Mouse (Mus musculus) right cerebral cortex, postnatal 25 days (tissue): ENCODE data around the gene Unc79.

ENCODE experiments used
- DNase-seq: peaks from one replicate; pipeline ENCODE4 v3.0.0; 2022

Unc79 gene

DNA sequence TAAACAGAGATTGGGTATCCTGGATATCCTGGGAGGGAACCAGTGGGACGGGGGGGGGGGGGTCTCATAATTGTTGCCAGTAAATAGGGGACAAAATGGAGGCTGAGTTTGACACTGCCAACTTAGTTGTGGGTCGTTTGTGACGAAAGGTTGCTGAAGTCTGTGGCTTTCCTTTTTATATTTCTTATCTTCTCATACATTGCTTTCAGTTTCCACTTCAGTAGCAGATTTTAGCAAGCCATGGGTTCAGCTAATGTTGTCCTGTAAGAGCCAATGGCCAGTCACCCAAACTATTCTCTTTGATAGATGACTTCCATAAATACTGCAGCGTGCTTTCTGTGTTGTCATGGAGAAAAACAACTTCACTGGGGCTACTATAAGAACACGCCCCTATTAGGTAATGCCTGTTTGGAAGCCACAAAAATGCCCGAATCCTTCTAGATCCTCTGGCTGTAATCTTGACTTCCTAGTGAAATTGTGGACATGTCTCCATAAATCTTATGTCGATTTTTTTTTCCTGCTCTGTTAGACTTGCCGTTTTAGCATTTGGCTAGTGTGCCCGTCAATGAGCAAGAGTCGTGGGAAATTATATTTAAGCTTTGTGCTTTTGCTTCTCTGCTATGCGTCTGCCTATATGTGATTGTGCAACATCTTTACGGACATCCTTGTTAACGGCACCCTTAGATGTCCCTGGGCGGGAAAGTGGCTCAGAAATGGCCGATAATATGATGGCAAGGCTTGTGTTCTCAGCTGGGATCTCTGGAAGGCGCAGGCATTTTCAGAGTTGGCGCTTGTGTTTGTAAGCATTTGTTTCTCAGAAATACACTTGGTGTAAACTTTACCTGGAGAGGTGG is 181.0 kb downstream of the Unc79 start:
- no peak for DNase-seq

DNA sequence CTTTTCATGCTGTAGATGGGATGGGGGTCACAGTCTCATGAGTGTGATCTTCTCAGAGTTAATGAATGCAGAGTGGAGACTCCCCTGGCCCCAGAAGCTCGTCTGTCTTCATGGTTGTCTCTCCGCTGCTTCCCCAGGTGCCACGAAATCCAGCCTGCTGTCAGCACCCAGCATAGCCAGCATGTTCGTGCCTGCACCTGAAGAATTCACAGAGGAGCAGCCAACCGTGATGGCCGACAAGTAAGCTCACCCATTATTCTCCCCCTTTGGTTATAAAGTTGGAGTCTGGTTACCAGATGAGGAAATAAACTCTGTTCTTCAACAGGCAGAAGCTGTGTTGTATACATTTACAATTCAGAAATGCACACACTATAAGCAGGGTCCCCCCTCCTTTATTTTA is 182.8 kb downstream of the Unc79 start:
- DNase-seq: no peak

DNA sequence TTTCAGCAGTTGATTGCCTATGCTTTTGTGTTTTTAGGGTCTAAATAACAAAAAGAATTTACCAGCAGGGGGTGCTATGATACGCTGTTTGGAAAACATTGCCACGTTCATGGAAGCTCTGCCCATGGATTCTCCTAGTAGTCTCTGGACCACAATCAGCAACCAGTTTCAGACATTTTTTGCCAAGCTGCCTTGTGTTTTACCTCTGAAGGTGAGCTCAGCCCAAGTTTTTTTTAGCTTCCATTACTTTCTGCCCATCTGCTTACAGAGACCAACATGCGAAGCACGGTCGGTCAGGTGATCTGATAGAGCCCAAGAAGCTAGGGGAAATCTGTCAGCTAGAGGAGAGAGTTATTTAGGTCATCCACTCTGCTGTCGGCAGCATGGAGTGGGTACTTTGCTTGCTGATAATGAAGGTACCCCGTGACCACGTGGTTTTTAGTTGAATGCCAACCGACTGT is 193.9 kb downstream of the Unc79 start:
- no peak for DNase-seq

DNA sequence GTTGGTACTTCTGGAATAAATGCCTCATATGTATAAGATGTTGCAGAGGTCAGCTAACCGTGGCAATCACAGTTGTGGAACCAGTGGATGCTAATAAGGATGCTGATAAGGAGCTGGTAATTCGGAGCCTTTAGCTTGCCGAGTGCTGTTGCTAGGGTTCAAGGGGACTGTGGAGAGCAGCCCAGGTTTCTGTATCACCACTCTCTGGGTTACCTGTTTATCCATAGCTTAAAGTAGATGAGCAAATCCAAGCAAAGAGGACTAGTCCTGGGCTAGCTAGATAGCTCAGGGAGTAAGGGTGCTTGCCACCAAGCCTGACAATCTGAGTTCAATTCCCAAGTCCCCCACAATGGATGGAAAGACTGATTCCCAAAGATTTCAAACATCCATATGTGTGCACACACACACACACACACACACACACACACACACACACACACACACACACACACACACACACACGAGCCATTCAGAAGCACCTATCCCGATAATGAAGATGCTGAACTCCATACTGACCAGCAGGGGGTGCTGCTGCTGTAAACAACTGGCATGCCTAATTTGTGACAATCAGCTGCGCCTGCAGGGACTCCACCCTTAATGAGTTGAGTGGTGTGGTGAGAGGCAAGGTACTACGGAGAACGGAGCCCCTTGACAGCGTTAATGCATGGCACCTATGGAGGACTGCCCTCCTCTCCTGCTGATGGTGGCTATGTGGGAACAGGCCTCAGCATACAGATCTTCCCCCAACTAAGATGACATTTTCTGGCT is 195.3 kb downstream of the Unc79 start:
- DNase-seq: no peak

DNA sequence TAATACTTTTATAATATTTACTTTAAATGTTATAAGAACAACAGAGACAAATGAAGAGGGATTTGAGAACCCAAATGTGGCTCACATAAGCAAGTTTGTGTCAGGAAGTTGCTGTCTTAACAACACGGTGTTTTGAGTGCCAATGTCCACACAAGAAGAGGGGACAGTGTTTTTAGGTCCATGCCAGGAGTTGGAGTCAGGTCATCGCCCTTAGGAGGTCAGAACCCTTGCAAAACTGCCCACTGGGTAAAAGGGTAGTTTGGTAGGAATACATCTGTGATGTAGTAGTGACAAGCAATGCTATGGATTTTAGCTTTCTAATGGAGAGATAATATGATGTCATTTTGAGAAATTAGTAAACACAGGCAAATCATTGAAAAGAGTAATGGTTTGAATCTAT is 201.6 kb downstream of the Unc79 start:
- no peak for DNase-seq

DNA sequence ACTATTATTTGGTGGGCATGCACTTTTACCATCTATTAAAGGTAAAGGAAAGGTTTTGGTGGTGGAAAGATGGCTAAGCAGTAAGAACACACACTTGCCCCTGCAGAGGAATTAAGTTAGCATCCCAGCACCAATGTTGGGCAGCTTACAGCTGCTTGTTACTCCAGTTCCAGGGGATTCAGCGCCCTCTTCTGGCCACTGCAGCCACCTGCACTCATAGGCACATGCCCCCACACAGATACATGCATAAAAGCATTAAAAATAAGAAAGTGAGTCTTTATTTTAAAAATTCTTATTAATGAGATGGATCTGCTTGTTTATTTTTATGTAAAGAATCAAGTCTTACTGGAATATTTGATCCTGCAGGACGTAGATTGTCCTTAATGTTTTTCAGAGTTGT is 206.3 kb downstream of the Unc79 start:
- no peak for DNase-seq

DNA sequence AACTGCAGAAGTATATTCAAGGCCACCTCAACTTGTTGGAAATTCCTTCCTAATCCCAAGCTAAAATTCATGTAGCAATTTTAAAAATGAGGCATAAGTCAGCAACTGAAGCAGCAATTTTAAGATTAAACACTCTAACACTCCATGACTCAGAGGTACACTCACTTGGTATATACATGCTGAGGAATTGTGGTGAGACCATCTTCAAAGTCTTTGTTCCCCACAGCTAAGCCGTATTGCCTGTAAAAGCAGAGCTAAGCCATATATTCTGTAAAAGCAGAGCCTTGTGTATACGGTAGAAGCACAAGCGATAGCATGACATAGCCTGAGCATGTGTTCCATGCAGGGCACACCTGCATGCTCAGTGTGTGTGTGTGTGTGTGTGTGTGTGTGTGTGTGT is 206.7 kb downstream of the Unc79 start:
- DNase-seq: no peak

DNA sequence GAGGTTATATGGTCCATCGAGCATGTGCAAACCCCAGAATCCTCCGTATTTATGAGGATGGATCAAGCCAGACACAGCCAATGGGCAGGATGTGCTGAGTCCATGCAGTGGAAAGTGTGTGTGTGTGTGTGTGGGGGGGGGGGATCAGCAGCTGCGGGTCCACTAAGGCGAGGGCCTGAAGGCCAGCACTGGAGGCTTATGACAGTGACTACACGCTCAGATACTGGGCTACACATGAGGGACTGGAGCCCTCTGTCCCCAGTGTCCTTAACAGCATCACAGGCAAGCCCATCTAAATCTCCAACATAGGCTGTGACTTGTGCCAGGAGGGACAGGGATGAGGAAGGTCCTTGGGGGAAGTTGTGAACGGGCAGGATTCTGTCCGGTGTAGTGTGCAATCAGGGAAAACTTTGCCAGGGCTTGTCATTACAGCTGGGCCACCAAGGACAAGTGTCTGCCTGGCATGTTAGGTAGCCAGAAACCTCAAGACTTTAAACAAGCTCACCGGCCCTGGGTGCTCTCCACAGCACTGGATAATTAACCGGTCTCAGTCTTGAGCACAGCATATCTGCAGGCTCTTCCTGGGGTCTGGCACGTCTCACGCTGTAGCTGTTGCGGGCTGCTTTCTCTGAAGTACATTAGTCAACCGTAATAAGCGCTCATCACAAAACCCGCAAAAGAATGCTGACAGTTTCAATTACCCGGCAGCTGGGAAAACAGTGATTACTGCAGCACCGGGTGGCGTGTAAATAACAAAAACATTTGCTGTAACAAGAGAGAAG is 208.7 kb downstream of the Unc79 start:
- no peak for DNase-seq

DNA sequence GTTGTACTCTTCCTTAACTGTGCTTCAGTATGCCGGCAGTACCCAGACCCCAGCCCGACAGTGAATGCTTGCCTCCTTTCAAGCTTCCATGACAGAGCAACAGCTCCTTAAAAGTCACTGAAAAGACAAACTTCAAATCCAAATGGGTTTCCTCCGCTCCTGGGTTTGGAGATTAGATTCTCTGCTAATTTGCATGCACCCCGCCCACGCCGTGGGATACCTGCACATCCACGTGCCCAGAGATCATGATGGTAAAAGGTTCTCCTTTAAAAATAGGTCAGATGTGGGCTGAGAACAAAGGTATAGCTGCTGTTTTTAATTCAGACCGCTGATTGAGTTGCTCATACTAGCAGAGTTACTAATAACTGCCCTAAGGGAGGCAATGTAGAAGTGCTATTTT is 210.4 kb downstream of the Unc79 start:
- DNase-seq: no peak

DNA sequence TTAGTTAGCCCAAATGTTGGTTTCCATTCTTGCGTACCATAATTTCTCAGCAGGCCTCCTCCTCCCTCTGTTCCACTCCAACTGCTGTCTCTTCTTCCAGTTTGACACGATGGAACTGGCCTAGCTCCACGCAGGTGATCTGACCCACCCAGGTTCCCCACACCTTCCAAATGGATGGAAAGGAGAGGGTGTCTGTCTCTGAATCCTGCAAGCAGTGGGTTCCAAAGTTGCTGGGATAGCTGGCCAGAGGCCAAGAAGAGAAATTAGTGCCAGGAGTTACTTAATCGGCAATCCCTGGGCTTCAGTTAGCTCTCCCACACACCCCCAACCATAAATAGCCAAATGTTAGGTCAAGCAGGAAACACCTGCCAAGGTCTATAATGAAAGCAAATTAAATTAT is 212.1 kb downstream of the Unc79 start:
- DNase-seq: no peak

DNA sequence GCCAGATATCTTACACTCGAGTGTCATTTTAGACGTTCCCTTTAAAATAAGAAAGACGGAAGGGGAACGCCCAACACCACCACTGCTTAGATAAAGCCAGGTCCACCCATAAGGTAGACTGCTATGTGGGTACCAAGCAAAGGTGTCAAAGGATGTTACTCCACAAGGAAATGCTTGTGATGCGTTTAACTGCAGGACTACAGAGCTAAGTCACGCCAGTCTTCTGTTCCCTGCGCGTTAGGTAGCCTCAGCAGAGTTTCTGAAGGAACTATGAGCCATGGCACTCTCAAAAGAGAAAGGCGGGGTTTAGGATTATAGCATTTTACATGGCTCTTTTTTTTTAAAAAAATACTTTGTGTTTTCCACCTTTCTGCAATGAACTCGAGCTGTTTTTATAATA is 214.9 kb downstream of the Unc79 start:
- DNase-seq: no peak

DNA sequence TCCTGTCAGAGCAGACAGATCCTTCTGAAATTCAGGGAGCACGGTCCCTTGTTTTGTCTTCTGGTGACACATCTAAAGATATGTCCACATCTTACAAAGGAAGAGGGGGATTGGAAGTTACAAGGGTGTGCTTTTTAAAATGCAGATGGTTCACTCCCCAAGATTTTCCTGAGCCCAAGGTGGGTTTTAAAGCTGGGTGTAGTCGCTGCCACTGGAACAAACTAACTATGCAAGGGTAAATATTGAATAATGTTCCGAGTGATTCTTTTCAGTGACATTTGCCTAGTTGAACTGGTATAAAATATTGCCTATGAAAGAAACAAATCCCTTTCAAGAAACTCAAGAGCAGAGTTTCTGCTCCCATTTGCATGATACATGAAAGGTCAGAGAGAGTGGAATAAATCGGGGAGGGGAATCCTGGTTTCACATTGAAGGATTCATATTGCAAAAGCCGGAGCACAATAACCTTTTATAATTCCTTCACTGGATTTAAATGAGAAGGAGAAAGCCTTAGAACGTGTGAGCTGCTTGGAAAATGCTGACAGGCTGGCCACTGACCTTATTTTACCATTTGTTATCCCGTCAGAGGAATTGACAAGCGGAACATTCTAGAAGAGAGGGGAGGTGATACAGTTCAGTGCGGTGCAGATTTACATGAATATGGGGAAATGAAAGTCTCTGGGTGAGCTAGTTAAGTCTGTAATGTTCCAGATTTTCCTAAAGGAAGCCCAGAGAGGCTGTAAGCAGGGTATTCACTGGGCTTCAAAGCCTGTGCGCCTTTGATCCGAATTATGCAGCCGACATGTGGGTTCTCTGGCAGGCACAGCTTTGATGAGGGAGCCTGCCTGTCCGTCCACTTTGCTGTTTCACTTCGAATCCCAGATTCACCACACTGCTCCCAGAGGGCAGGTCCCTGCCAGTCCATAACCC is 215.7 kb downstream of the Unc79 start:
- DNase-seq: no peak

DNA sequence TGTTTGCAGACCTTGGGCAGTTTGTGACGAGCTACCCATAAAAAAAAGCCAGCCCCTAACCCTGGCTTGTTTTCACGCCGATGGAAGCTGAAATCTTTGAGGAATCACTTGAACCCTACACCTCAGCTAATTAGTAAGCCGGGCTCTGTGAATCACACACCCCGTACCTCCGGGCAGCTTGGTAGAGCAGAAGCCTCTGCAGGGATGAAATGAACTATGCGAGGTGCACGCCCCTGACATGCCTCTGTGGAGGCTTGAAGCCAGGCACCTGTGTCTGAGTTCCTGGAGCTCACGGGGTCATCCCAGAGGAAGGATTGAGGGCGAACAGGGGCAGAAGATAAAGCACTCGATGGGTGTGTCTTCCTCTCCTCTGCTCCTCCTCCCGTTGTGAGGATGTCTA is 220.2 kb downstream of the Unc79 start:
- no peak for DNase-seq

DNA sequence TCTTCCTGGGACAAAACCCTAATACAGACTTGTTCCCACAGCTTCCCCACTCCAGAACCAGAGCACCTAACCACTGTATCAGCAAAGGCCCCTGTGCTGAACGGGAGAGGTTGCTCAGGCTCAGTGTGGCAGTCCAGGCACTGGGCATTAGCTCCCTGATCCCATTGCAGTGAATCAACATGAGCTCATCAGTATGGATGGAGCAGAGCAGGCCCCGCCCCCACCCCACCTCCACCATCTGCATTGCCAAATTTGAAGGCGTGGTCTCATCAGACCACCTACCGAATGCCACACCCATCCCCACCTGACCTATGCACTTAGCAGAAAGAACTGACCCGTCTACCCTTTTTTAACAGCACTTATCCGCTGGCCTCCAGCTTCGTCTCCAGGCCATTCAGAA is 234.4 kb downstream of the Unc79 start:
- no peak for DNase-seq

DNA sequence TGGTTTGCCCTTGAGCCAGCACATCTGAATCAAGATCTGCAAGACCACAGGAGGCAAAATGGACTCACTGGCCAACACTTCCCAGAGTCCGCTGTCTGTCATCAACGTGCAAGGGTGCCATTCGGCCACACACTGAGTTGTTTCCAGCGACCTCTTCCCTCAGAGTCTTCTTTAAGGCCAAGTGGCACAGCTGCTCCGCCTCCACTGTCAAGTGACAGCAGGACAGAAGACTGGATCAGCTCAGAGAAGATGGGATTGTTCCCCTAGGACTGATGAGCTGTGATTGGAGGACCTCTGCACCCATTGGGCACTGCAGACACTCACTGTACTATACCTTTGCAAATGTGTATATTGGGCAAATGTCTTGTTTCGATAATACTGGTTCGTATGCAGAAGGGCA is 238.4 kb downstream of the Unc79 start:
- no peak for DNase-seq

DNA sequence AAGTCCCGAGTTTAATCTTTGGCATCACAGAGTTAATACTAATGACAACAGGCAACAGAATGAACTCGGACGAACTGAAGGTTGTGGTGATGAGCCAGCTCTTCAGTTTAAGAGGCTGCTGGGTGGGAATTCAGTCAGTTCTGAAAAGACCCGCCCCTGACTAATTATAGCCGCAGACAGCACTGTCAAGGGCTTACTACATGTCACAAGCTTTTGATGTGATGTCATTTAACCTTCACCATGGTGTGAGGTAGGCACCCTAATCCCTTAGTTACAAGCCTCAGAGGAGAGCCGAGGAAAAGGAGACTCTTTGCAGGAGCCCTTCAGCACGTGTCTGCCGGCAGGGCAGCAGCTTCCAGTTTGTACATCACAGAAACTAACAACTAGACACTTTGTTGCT is 239.6 kb downstream of the Unc79 start:
- DNase-seq: no peak

DNA sequence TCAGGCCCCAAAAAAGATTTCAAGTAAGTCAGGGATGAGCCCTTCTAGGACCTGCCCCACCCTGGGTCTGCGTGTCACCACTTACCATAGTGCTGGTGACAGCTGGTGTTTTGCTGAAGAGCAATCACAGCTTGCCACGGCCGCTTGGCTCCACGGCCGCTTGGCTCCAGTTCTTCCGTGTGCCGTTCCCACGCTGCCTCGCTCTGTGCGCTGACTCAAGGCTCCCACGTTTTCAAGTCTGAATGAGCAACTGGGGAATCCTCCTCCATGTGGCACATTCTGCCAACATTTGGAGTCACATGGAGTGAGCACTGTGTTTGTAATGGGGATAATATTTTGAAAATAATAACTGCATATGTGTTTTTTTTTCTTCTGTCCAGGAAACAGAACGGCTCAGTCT is 241.1 kb downstream of the Unc79 start:
- peak; percentile 70 for DNase-seq

DNA sequence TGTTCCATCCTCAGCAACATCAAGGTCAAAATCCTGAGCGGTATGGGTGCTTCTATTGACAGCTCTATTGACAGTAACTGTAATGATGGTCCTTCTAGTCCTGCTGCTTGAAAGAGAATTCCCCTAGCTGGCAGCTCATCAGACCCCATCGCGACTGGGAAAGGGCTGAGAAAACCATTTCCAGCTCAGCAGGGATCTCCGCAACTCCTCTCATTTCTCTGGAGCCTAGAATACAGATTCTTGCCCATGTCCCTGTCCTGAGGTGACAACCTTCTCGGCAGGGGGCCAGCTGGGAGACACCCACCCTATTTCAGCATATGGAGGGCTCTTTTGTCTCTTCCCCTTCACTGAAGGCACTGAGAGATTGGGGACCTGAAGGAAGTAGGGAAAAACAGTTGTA is 244.3 kb downstream of the Unc79 start:
- DNase-seq: no peak

DNA sequence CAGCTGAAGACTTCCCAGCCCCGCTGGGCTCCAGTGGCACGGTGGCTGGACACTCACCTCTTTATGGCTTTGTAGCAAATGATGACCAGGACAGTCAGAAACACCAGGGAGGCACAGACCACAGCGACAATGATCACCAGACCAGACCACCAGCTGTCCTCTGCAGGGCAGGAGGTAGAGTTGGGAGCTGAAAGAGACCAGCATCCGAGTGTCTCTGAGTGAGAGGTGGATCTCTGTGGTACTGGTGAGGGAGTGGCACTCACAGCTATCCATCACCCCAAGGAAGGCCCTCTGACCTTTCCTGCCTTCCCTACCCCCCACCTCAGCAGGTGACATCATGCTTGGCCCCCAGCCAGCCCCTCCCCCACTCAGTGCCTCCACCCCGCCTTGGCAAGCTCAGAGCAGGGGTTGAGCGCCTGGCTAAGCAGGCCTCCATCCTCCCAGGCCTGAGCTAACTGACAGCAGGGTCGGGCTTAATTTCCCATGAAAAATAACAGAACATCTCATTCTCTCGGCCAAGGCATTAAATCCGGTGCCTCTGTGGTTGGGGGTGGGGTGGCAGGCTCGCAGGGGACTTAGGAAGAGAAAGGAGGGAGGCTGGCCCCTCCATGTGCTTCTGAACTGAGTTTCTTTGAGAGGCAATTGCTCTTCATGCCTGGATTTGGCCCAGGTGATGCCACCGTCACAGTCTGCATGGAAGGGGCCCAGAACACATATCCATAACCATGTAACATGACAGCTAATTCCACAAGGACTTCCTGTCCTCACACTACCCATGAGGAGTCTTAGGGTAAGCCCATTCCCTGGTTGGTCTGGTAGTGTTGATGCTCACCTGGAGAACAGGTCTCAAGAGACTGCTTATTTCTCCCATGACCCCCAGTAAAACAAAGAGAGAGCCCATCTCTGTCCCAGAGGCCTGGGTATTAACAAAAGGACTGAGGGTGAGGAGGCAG is 254.2 kb downstream of the Unc79 start:
- DNase-seq: no peak

DNA sequence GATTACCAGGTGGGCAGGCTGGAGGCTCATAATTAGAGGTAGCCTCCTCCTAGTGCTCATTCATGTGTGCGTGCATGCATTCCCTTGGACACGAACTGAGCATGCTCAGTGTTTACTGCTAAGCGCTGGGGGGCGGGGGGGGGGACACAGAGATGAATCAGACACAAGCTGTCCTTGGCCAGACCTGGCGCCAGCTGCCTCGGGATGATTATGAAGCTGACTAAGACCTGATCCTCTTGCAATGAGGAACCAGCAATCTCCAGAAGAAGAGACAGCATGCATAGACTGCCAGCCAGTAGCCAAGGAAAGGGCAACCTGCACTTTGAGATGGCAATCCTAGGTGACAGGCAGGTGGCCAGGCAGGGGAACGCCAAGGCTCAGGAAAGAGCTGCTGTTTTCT is 256.9 kb downstream of the Unc79 start:
- DNase-seq: peak; percentile 30

DNA sequence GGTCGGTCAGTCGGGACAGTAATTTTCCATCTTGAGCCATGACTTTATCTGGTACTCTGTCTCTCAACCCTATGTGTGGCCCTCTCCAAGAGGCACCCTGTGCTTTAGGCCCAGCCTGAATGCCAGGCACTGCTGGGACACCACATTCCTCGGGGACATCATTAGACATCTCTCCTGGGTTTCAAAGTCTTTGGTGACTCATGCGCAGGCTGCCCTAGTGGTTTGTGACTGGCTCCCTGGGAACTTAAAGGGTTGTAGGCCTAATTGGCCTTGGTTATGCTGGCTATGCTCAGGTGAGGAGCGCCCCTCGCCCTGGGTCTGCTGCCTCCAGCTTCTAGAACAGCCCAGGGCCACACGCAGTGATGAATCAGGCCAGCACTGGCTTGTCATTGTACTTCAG is 260.9 kb downstream of the Unc79 start:
- no peak for DNase-seq
